Mouse (Mus musculus) embryonic fibroblast, embryonic 13.5 days (primary cell): ENCODE results near the gene Dgkg.

Source experiments
- CTCF ChIP-seq: IDR thresholded peaks from 2 replicates; pipeline ENCODE4 v1.5.1; 2011; ENCODE audit warnings: mild to moderate bottlenecking, control low read depth, low read length, moderate library complexity, borderline replicate concordance; ENCODE audit not compliant: insufficient read depth
- POLR2A ChIP-seq: IDR thresholded peaks from 2 replicates; pipeline ENCODE4 v1.6.1; 2011; ENCODE audit warnings: low read depth, mild to moderate bottlenecking, control low read depth, low read length, moderate library complexity

DNA sequence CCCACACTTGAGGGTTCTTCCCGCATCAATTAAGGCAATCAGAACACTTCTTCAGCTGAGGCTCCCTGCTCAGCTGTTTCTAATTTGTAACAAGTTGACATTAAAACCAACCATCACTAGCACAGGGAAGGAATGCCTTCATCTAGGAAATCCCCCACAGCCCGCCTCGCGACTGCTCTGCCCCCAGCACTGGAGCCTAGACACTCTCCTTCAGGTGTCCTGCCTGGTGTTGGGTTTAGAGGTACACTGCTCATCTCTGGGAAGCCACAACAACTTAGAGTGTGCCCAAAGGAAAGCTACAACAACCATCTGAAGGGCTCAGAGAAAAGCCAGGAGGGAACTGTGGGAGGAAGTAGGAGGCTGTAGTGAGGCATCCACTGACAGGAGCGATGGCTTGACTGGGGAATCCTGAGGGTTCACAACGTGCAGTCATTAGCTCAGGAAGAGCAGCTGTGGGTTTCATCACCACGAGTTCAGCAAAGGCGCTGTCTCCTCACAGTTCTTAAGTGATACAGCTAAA, 30.8 kb upstream of the Dgkg start:
- no peak for TF ChIP-seq CTCF
- TF ChIP-seq POLR2A: no peak
